Mouse (Mus musculus): Measurements from ENCODE around the gene Cat. TPM values are rescaled to one million over a fixed set of nuclear protein-coding genes. Genes with fewer than 3 reads are reported as not detected.

The Cat gene
- polyA plus RNA-seq, 1 experiment from 2014 or later, result 309 TPM

GRCm38 (mm10) chr2:103420650-103421507 lies 64.1 kb downstream of the Cat start:
- H3K9ac ChIP-seq (ENCODE audit: low read depth, low read length), result no peak overlapping the region
- no peaks in the 10 kb centered on the region for H3K36me3 ChIP-seq (ENCODE audit: control insufficient read depth, insufficient read depth)
- 57% methylated on average over 15 of the region's 15 CpGs for WGBS (ENCODE audit: insufficient replicate concordance)
- H3K27ac ChIP-seq (ENCODE audit: low read length), result no peak overlapping the region
- no peaks in the 10 kb centered on the region for H3K27me3 ChIP-seq (ENCODE audit: control insufficient read depth, insufficient read depth, low read depth, low read length)
- H3K4me2 ChIP-seq (ENCODE audit: low read depth, low read length), result no peak overlapping the region
- ATAC-seq (ENCODE audit: low read depth), result no peak
- no peaks in the 10 kb centered on the region for H3K9me3 ChIP-seq (replicated peaks; ENCODE audit: control insufficient read depth, low read length)
- H3K4me1 ChIP-seq (ENCODE audit: control insufficient read depth, low read depth, low read length), result no peaks in the 10 kb centered on the region
- H3K4me3 ChIP-seq (ENCODE audit: low read depth, low read length), result no peak overlapping the region

- H3K27ac ChIP-seq (ENCODE audit: low read length), result no peak overlapping the region
- H3K36me3 ChIP-seq (ENCODE audit: control insufficient read depth, insufficient read depth), result no peaks in the 10 kb centered on the region
- no peak overlapping the region for H3K4me2 ChIP-seq (ENCODE audit: low read depth, low read length)
- H3K4me1 ChIP-seq (ENCODE audit: control insufficient read depth, low read depth, low read length), result no peaks in the 10 kb centered on the region
- no peak for ATAC-seq (ENCODE audit: low read depth)
- no peaks in the 10 kb centered on the region for H3K27me3 ChIP-seq (ENCODE audit: control insufficient read depth, insufficient read depth, low read depth, low read length)
- no peak overlapping the region for H3K9ac ChIP-seq (ENCODE audit: low read depth, low read length)
- H3K4me3 ChIP-seq (ENCODE audit: low read depth, low read length), result no peak overlapping the region
- no peaks in the 10 kb centered on the region for H3K9me3 ChIP-seq (replicated peaks; ENCODE audit: control insufficient read depth, low read length)
- WGBS (ENCODE audit: insufficient replicate concordance), result 59% methylated on average over 3 of the region's 3 CpGs
Measured at GRCm38 (mm10) chr2:103415774-103416173, 69.2 kb downstream of the Cat start.

GRCm38 (mm10) chr2:103413381-103413780 lies 71.6 kb downstream of the Cat start:
- WGBS (ENCODE audit: insufficient replicate concordance), result 58% methylated on average over 5 of the region's 5 CpGs
- Histone ChIP-seq H3K4me1 (ENCODE audit: control insufficient read depth, low read depth, low read length) (no peaks in the 10 kb centered on the region), H3K36me3 (ENCODE audit: control insufficient read depth, insufficient read depth) (no peaks in the 10 kb centered on the region), H3K9ac (ENCODE audit: low read depth, low read length) (no peak overlapping the region), H3K27me3 (ENCODE audit: control insufficient read depth, insufficient read depth, low read depth, low read length) (no peaks in the 10 kb centered on the region), H3K27ac (ENCODE audit: low read length) (no peak overlapping the region), H3K4me3 (ENCODE audit: low read depth, low read length) (no peak overlapping the region), H3K9me3 (replicated peaks; ENCODE audit: control insufficient read depth, low read length) (no peaks in the 10 kb centered on the region), H3K4me2 (ENCODE audit: low read depth, low read length) (no peak overlapping the region)
- ATAC-seq (ENCODE audit: low read depth), result no peak

- no peak overlapping the region for H3K4me2 ChIP-seq (ENCODE audit: low read depth, low read length)
- no peak overlapping the region for H3K27ac ChIP-seq (ENCODE audit: low read length)
- H3K9me3 ChIP-seq (replicated peaks; ENCODE audit: control insufficient read depth, low read length), result no peaks in the 10 kb centered on the region
- ATAC-seq (ENCODE audit: low read depth), result no peak
- H3K4me3 ChIP-seq (ENCODE audit: low read depth, low read length), result no peak overlapping the region
- H3K36me3 ChIP-seq (ENCODE audit: control insufficient read depth, insufficient read depth), result no peaks in the 10 kb centered on the region
- H3K27me3 ChIP-seq (ENCODE audit: control insufficient read depth, insufficient read depth, low read depth, low read length), result no peaks in the 10 kb centered on the region
- H3K9ac ChIP-seq (ENCODE audit: low read depth, low read length), result no peak overlapping the region
- no peaks in the 10 kb centered on the region for H3K4me1 ChIP-seq (ENCODE audit: control insufficient read depth, low read depth, low read length)
- 57% methylated on average over 3 of the region's 3 CpGs for WGBS (ENCODE audit: insufficient replicate concordance)
Measured at GRCm38 (mm10) chr2:103411816-103412215, 73.1 kb downstream of the Cat start.

GRCm38 (mm10) chr2:103411348-103411747 lies 73.6 kb downstream of the Cat start, which contains the start of gene Elf5:
Elf5 (plus strand) TSS chr2:103411688.
- H3K36me3 ChIP-seq (ENCODE audit: control insufficient read depth, insufficient read depth), result no peaks in the 10 kb centered on the region
- no peak for ATAC-seq (ENCODE audit: low read depth)
- 60% methylated on average over 6 of the region's 6 CpGs for WGBS (ENCODE audit: insufficient replicate concordance)

GRCm38 (mm10) chr2:103406239-103406638 lies 78.7 kb downstream of the Cat start:
- no peaks in the 10 kb centered on the region for H3K36me3 ChIP-seq (ENCODE audit: control insufficient read depth, insufficient read depth)
- ATAC-seq (ENCODE audit: low read depth), result no peak
- H3K9me3 ChIP-seq (replicated peaks; ENCODE audit: control insufficient read depth, low read length), result no peaks in the 10 kb centered on the region
- no peak overlapping the region for H3K9ac ChIP-seq (ENCODE audit: low read depth, low read length)
- H3K4me2 ChIP-seq (ENCODE audit: low read depth, low read length), result no peak overlapping the region
- H3K27me3 ChIP-seq (ENCODE audit: control insufficient read depth, insufficient read depth, low read depth, low read length), result no peaks in the 10 kb centered on the region
- H3K4me3 ChIP-seq (ENCODE audit: low read depth, low read length), result no peak overlapping the region
- no peaks in the 10 kb centered on the region for H3K4me1 ChIP-seq (ENCODE audit: control insufficient read depth, low read depth, low read length)
- H3K27ac ChIP-seq (ENCODE audit: low read length), result no peak overlapping the region
- WGBS (ENCODE audit: insufficient replicate concordance), result 51% methylated on average over 3 of the region's 3 CpGs

More at GRCm38 (mm10) chr2:103411348-103411747, 73.6 kb downstream of the Cat start, which contains the start of gene Elf5:
- no peak within 1 kb of the TSS for H3K27ac ChIP-seq (ENCODE audit: low read length)
- no peak within 1 kb of the TSS for H3K4me3 ChIP-seq (ENCODE audit: low read depth, low read length)
- H3K9ac ChIP-seq (ENCODE audit: low read depth, low read length), result no peak within 1 kb of the TSS
- H3K4me2 ChIP-seq (ENCODE audit: low read depth, low read length), result no peak within 1 kb of the TSS
- no peaks in the 10 kb centered on the region for H3K9me3 ChIP-seq (replicated peaks; ENCODE audit: control insufficient read depth, low read length)
- no peaks in the 10 kb centered on the region for H3K27me3 ChIP-seq (ENCODE audit: control insufficient read depth, insufficient read depth, low read depth, low read length)
- H3K4me1 ChIP-seq (ENCODE audit: control insufficient read depth, low read depth, low read length), result no peaks in the 10 kb centered on the region

Other genes starting within 250 kb of the Cat start
- gene Ehf, start 181.9 kb downstream of the Cat start, polyA plus RNA-seq (2015; fragmentation: Nextera tagmentation; extraction: Ambion mirVana), result 0.12 and 0.34 TPM in 2 replicates
- gene Elf5, start 73.5 kb downstream of the Cat start, polyA plus RNA-seq (2015; fragmentation: Nextera tagmentation; extraction: Ambion mirVana), result 0.06 and 0.09 TPM in 2 replicates
- gene Abtb2, start 81.2 kb upstream of the Cat start, polyA plus RNA-seq (2015; fragmentation: Nextera tagmentation; extraction: Ambion mirVana), result 2.5 and 3.3 TPM in 2 replicates

Measured in liver, embryonic 16.5 days (tissue).